Mouse (Mus musculus): ENCODE results near the gene Hint2. TPM values are rescaled to one million over a fixed set of nuclear protein-coding genes. Genes with fewer than 3 reads are reported as not detected.
A peak's percentile ranks its signal among the peaks of the same experiment; 100 is the strongest.

Hint2 gene
- polyA plus RNA-seq, 1 experiment from 2014 or later, result 263 TPM

- TF ChIP-seq CTCF (IDR thresholded peaks at IDR 0.05; ENCODE audit: low read depth), result no peak
- no peak overlapping the region for H3K4me2 ChIP-seq (ENCODE audit: low read length)
- no peak for ATAC-seq (replicated peaks; ENCODE audit: low FRiP score, low read depth)
- no peak overlapping the region for H3K27ac ChIP-seq
- no peaks in the 10 kb centered on the region for H3K27me3 ChIP-seq (ENCODE audit: insufficient read depth, low read length)
- H3K9me3 ChIP-seq (replicated peaks; ENCODE audit: low read length), result no peaks in the 10 kb centered on the region
- 0 out of 2 replicates have a peak, but pooled peaks cover 9% of the 10 kb centered on the region for H3K36me3 ChIP-seq (ENCODE audit: insufficient read depth, low read length)
- no peak overlapping the region for H3K4me3 ChIP-seq (replicated peaks; ENCODE audit: low read depth, low read length)
- no peak overlapping the region for H3K9ac ChIP-seq (ENCODE audit: low read depth, low read length)
- no peaks in the 10 kb centered on the region for H3K4me1 ChIP-seq (replicated peaks; ENCODE audit: insufficient read depth, low read length)
- DNase-seq (ENCODE audit: low spot score), result no peak
- WGBS, result 90% methylated on average over 6 of the region's 6 CpGs
Observed at GRCm38 (mm10) chr4:43678541-43678940, 22.3 kb upstream of the Hint2 start.

GRCm38 (mm10) chr4:43675608-43676007, 19.3 kb upstream of the Hint2 start:
- Histone ChIP-seq H3K36me3 (ENCODE audit: insufficient read depth, low read length) (0 out of 2 replicates have a peak, but pooled peaks cover 5% of the 10 kb centered on the region), H3K9me3 (replicated peaks; ENCODE audit: low read length) (no peaks in the 10 kb centered on the region), H3K4me2 (ENCODE audit: low read length) (no peak overlapping the region), H3K4me1 (replicated peaks; ENCODE audit: insufficient read depth, low read length) (no peaks in the 10 kb centered on the region), H3K4me3 (replicated peaks; ENCODE audit: low read depth, low read length) (no peak overlapping the region), H3K27me3 (ENCODE audit: insufficient read depth, low read length) (no peaks in the 10 kb centered on the region), H3K27ac (no peak overlapping the region), H3K9ac (ENCODE audit: low read depth, low read length) (no peak overlapping the region)
- no peak for TF ChIP-seq CTCF (IDR thresholded peaks at IDR 0.05; ENCODE audit: low read depth)
- no peak for DNase-seq (ENCODE audit: low spot score)
- WGBS, result 71% methylated on average over 4 of the region's 4 CpGs
- ATAC-seq (replicated peaks; ENCODE audit: low FRiP score, low read depth), result no peak

GRCm38 (mm10) chr4:43674974-43675373, 18.7 kb upstream of the Hint2 start:
- Histone ChIP-seq H3K27ac (no peak overlapping the region), H3K4me3 (replicated peaks; ENCODE audit: low read depth, low read length) (no peak overlapping the region), H3K9me3 (replicated peaks; ENCODE audit: low read length) (no peaks in the 10 kb centered on the region), H3K27me3 (ENCODE audit: insufficient read depth, low read length) (no peaks in the 10 kb centered on the region), H3K4me2 (ENCODE audit: low read length) (no peak overlapping the region), H3K4me1 (replicated peaks; ENCODE audit: insufficient read depth, low read length) (0 out of 2 replicates have a peak, but pooled peaks cover 2% of the 10 kb centered on the region), H3K9ac (ENCODE audit: low read depth, low read length) (no peak overlapping the region), H3K36me3 (ENCODE audit: insufficient read depth, low read length) (0 out of 2 replicates have a peak, but pooled peaks cover 5% of the 10 kb centered on the region)
- no peak for DNase-seq (ENCODE audit: low spot score)
- ATAC-seq (replicated peaks; ENCODE audit: low FRiP score, low read depth), result no peak
- no peak for TF ChIP-seq CTCF (IDR thresholded peaks at IDR 0.05; ENCODE audit: low read depth)
- 67% methylated on average over 5 of the region's 5 CpGs for WGBS

- ATAC-seq (replicated peaks; ENCODE audit: low FRiP score, low read depth), result no peak
- TF ChIP-seq CTCF (IDR thresholded peaks at IDR 0.05; ENCODE audit: low read depth), result no peak
- H3K9me3 ChIP-seq (replicated peaks; ENCODE audit: low read length), result no peaks in the 10 kb centered on the region
- WGBS, result 79% methylated on average over 8 of the region's 8 CpGs
- H3K27ac ChIP-seq, result no peak overlapping the region
- no peak overlapping the region for H3K9ac ChIP-seq (ENCODE audit: low read depth, low read length)
- no peak overlapping the region for H3K4me3 ChIP-seq (replicated peaks; ENCODE audit: low read depth, low read length)
- 0 out of 2 replicates have a peak, but pooled peaks cover 5% of the 10 kb centered on the region for H3K36me3 ChIP-seq (ENCODE audit: insufficient read depth, low read length)
- H3K4me1 ChIP-seq (replicated peaks; ENCODE audit: insufficient read depth, low read length), result 0 out of 2 replicates have a peak, but pooled peaks cover 7% of the 10 kb centered on the region
- H3K4me2 ChIP-seq (ENCODE audit: low read length), result no peak overlapping the region
- no peaks in the 10 kb centered on the region for H3K27me3 ChIP-seq (ENCODE audit: insufficient read depth, low read length)
- no peak for DNase-seq (ENCODE audit: low spot score)
Observed at GRCm38 (mm10) chr4:43673703-43674102, 17.4 kb upstream of the Hint2 start.

- no peak overlapping the region for H3K4me3 ChIP-seq (replicated peaks; ENCODE audit: low read depth, low read length)
- H3K36me3 ChIP-seq (ENCODE audit: insufficient read depth, low read length), result 0 out of 2 replicates have a peak, but pooled peaks cover 2% of the 10 kb centered on the region
- H3K4me2 ChIP-seq (ENCODE audit: low read length), result no peak overlapping the region
- DNase-seq (ENCODE audit: low spot score) (peak; percentile 94), ATAC-seq (replicated peaks; ENCODE audit: low FRiP score, low read depth) (no peak)
- TF ChIP-seq CTCF (IDR thresholded peaks at IDR 0.05; ENCODE audit: low read depth), result peak; percentile 92
- no peak overlapping the region for H3K9ac ChIP-seq (ENCODE audit: low read depth, low read length)
- 0 out of 2 replicates have a peak, but pooled peaks cover 8% of the 10 kb centered on the region for H3K4me1 ChIP-seq (replicated peaks; ENCODE audit: insufficient read depth, low read length)
- 7% methylated on average over 2 of the region's 2 CpGs for WGBS
- H3K27ac ChIP-seq, result no peak overlapping the region
- no peaks in the 10 kb centered on the region for H3K27me3 ChIP-seq (ENCODE audit: insufficient read depth, low read length)
- no peaks in the 10 kb centered on the region for H3K9me3 ChIP-seq (replicated peaks; ENCODE audit: low read length)
Observed at GRCm38 (mm10) chr4:43672070-43672469, 15.8 kb upstream of the Hint2 start.

- no peak for TF ChIP-seq CTCF (IDR thresholded peaks at IDR 0.05; ENCODE audit: low read depth)
- DNase-seq (ENCODE audit: low spot score) (peak; percentile 60), ATAC-seq (replicated peaks; ENCODE audit: low FRiP score, low read depth) (peak; percentile 77)
- H3K4me1 ChIP-seq (replicated peaks; ENCODE audit: insufficient read depth, low read length), result 0 out of 2 replicates have a peak, but pooled peaks cover 8% of the 10 kb centered on the region
- no peaks in the 10 kb centered on the region for H3K9me3 ChIP-seq (replicated peaks; ENCODE audit: low read length)
- H3K36me3 ChIP-seq (ENCODE audit: insufficient read depth, low read length), result 0 out of 2 replicates have a peak, but pooled peaks cover under 1% of the 10 kb centered on the region
- peak overlapping the region; percentile 83 for H3K4me2 ChIP-seq (ENCODE audit: low read length)
- WGBS, result 2% methylated on average over 22 of the region's 25 CpGs
- H3K27ac ChIP-seq, result peak overlapping the region; percentile 55; the same call in 1 of the 2 replicates
- no peaks in the 10 kb centered on the region for H3K27me3 ChIP-seq (ENCODE audit: insufficient read depth, low read length)
- H3K9ac ChIP-seq (ENCODE audit: low read depth, low read length), result peak overlapping the region; percentile 83
- peak overlapping the region; percentile 76 for H3K4me3 ChIP-seq (replicated peaks; ENCODE audit: low read depth, low read length)
Observed at GRCm38 (mm10) chr4:43669428-43669794, 13.1 kb upstream of the Hint2 start.
